Mouse (Mus musculus): ENCODE measurements around the gene Akap12.

GRCm38 (mm10) chr10:4230563-4231359 is 35.4 kb upstream of the Akap12 start:
- TF ChIP-seq CTCF (IDR thresholded peaks at IDR 0.05; ENCODE audit: low read depth) (no peak), EP300 (optimal IDR thresholded peaks at IDR 0.05) (no peak)

Data from stomach, postnatal 0 days (tissue).